Mouse (Mus musculus) small intestine, adult 2 months (tissue): ENCODE results near the gene Dock2. TPM values are rescaled to one million over a fixed set of nuclear protein-coding genes. Genes with fewer than 3 reads are reported as not detected.

ENCODE experiments used
- H3K27ac ChIP-seq: fragments of 200-500 bp; 2 replicates; pipeline ENCODE4 v1.5.1; 2012; ENCODE audit warnings: low read depth, low read length, control low read depth, inconsistent platforms; ENCODE audit not compliant: insufficient read depth
- H3K27me3 ChIP-seq: fragments of 200-500 bp; 2 replicates; pipeline ENCODE4 v1.6.1; 2012; ENCODE audit warnings: mild to moderate bottlenecking, moderate library complexity, low read length, inconsistent platforms; ENCODE audit not compliant: control insufficient read depth, insufficient read depth
- H3K36me3 ChIP-seq: fragments of 200-500 bp; 2 replicates; pipeline ENCODE4 v1.6.1; 2012; ENCODE audit warnings: mild to moderate bottlenecking, low read length, control low read depth, inconsistent platforms; ENCODE audit not compliant: control insufficient read depth, insufficient read depth
- H3K4me1 ChIP-seq: fragments of 200-500 bp; 2 replicates; pipeline ENCODE4 v1.6.1; 2012; ENCODE audit warnings: low read length, inconsistent platforms, mixed read lengths; ENCODE audit not compliant: control insufficient read depth, insufficient read depth, insufficient read length
- H3K4me3 ChIP-seq: fragments of 200-500 bp; 2 replicates; pipeline ENCODE4 v1.5.1; 2012; ENCODE audit warnings: low read depth, mild to moderate bottlenecking, control low read depth, inconsistent platforms, low read length, moderate library complexity
- CTCF ChIP-seq: fragments of 200-500 bp; IDR thresholded peaks from 2 replicates; pipeline ENCODE4 v1.5.1; 2012; ENCODE audit warnings: low read depth, mild to moderate bottlenecking, control low read depth, inconsistent platforms, low read length, moderate library complexity, mixed read lengths; ENCODE audit not compliant: insufficient replicate concordance, insufficient read length; ENCODE audit errors: extremely low read depth
- POLR2A ChIP-seq: fragments of 200-500 bp; IDR thresholded peaks from 2 replicates; pipeline ENCODE4 v1.6.1; 2012; ENCODE audit warnings: low read depth, mild to moderate bottlenecking, control low read depth, inconsistent platforms, low read length, moderate library complexity
- WGBS: fragments of 180-500 bp; shearing (Covaris S2); methylation state at CpG from one replicate; pipeline ENCODE4 v1.1.7; 2018; 5-methylcytosine and 5-hydroxymethylcytosine counted together
- polyA plus RNA-seq: library from polyadenylated mRNA; depleted of rRNA; stranded (reverse); fragments of >200 nt; gene quantifications from 2 replicates; pipeline ENCODE4 v1.2.3, GENCODE M21; 2012

The Dock2 gene
- polyA plus RNA-seq, 1 experiment, result 2.5 TPM

DNA sequence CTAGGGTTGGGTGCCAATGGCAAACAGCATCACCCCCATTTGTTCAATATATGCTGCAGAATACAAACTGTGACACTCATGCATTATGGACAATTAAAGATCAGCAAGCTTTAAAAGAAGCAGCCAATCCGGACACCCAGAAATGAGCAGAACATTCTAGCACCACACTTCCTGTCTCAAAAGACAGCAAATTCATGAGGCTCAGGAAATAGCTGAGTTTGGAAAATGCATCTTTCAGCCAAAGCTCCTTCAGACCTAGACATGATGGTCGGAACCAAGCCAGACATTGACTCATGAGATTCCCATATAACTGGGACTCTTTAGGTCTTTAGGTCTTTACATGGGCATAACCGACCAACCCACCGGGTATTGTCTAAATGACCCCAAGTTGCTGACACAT lies 6.2 kb downstream of the Dock2 start:
- WGBS, result 86% methylated on average over 4 of the region's 4 CpGs
- Histone ChIP-seq H3K36me3 (no peaks in the 10 kb centered on the region), H3K4me1 (0 out of 2 replicates have a peak, but pooled peaks cover 2% of the 10 kb centered on the region), H3K4me3 (no peak overlapping the region), H3K27ac (no peak overlapping the region), H3K27me3 (no peaks in the 10 kb centered on the region)
- TF ChIP-seq POLR2A (no peak), CTCF (no peak)

DNA sequence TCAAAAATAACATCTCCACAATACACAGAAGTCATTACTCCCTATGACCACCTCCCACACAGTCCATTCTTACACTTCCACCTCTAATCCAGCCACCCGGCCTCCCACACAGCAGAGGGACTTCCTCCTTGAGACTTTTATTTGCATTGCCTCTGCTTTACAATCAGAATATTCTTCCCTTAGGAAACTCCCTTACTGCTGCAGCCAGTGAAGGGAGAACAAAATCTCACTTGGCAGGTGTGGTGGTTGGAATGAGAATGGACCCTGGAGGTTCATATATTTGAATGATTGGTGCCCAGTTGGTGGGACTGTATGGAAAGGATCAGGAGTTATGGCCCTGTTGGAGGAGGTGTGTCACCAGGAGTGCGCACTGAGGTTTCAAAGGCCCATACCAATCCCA lies 7.6 kb downstream of the Dock2 start:
- no peak overlapping the region for H3K4me3 ChIP-seq
- 53% methylated on average over 2 of the region's 2 CpGs for WGBS
- TF ChIP-seq CTCF (no peak), POLR2A (no peak)
- no peak overlapping the region for H3K27ac ChIP-seq
- 0 out of 2 replicates have a peak, but pooled peaks cover 2% of the 10 kb centered on the region for H3K4me1 ChIP-seq
- no peaks in the 10 kb centered on the region for H3K27me3 ChIP-seq
- H3K36me3 ChIP-seq, result no peaks in the 10 kb centered on the region

DNA sequence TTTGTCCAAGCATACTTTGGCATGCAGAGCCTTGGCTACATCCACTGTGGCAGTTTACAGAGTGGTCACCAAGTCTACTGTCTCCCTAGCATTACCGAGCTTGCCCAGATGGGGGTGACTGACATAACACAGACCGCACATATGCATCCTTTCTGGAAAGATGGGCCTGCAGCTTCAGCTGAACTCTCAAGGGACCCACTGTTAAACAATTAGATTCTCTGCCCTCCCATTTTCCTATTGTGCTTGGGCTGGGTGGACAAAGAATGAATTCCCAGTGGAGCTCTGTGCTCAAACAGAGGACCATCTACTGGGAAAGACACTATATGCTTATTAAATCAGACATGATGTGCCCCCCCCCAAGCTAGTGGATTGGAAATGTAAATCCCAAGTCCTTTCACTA lies 9.1 kb downstream of the Dock2 start:
- WGBS, result 65% methylated on average over 2 of the region's 2 CpGs

DNA sequence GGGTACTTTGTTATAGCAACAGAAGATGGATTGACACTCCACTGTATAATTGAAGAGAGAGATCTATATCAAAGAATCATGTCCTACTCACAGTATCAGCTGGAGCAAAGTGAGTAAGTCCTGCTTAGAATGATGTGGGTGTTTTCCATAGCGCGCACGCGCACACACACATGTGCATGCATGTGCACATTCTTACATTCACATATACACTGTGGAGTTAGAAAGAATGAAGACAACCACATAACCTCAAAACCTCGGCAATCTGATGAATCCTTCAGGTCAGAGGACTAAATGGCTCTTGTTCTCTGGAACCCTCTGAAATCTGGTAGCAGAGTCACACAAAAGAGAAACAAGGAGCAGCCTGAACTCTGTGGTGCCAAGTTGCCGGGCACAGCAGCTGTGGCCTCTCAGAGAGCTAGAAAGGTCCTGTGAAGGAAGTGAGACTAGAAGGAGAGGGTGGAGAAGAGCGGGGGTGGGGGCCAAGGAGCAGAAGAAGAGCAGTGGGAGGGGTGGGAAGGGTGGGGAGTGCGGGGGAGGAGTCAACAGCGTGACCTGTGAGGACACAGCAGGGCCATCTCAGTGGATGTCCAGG lies 10.3 kb downstream of the Dock2 start:
- Histone ChIP-seq H3K27ac (no peak overlapping the region), H3K36me3 (no peaks in the 10 kb centered on the region), H3K4me3 (no peak overlapping the region), H3K4me1 (0 out of 2 replicates have a peak, but pooled peaks cover 2% of the 10 kb centered on the region), H3K27me3 (no peaks in the 10 kb centered on the region)
- 82% methylated on average over 9 of the region's 9 CpGs for WGBS
- TF ChIP-seq CTCF (no peak), POLR2A (no peak)

More for the DNA sequence above, 9.1 kb downstream of the Dock2 start:
- Histone ChIP-seq H3K27me3 (no peaks in the 10 kb centered on the region), H3K4me1 (0 out of 2 replicates have a peak, but pooled peaks cover 2% of the 10 kb centered on the region), H3K36me3 (no peaks in the 10 kb centered on the region), H3K4me3 (no peak overlapping the region), H3K27ac (no peak overlapping the region)
- TF ChIP-seq POLR2A (no peak), CTCF (no peak)

DNA sequence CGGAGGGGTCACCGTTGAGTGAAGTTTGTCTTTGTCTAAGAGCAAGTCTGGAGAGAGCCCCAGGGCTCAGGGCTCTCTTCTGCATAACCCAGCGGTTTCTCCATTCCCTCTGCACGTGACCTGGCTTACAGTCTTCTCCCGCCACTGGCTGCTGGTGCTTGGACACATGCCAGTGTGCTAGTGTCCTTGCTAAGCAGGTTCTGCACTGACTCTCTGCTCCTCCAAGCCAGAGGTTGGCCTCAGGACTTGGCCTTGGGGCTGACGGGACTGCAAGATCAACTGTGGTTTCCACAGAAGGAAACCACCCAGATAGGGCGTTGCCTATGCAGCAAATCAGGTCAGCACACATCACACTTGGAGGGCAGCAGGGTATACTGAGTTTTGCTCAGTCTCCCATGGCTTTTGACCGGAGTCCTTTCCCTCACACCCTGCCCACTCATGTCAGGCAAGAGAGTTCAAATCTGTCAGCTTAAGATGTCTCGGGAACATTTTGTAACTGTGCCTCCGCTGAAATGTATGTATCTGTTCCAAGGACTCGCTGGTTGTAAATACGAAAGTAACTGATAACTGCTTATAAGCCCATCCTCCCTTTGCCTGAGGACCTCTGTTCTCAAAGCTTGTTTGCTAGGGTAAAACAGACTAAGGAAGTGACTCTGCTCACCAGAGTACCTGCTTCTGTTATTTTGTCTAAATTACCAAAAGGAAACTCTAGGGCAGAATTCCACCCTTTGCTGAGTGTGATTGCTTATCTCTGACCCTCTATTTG lies 12.3 kb downstream of the Dock2 start:
- no peak for TF ChIP-seq CTCF
- peak; percentile 9; the same call in 1 of the 2 replicates for TF ChIP-seq POLR2A
- WGBS, result 41% methylated on average over 12 of the region's 12 CpGs
- Histone ChIP-seq H3K4me1 (0 out of 2 replicates have a peak, but pooled peaks cover 2% of the 10 kb centered on the region), H3K4me3 (peak overlapping the region; percentile 33), H3K27ac (peak overlapping the region; percentile 65), H3K27me3 (no peaks in the 10 kb centered on the region), H3K36me3 (no peaks in the 10 kb centered on the region)

DNA sequence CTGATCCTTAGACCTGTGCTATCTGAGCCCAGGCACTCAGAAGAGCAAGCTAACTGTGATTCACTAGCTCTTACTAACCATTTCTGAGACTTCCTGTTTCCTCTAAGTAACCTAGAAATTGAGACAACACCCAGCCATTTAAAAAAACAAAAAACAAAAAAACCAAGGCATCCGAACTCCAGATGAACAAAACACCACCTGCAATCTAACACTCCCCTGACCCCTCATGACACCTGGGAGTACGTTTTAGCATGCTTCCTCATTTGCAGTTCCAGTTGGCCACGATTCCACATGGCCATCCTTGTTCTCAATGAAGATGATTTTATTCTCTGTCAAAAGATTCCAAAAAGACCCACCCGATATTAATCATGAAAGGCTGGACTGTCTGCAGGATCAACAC lies 13.0 kb downstream of the Dock2 start:
- no peaks in the 10 kb centered on the region for H3K27me3 ChIP-seq
- no peaks in the 10 kb centered on the region for H3K36me3 ChIP-seq
- no peak for TF ChIP-seq CTCF
- TF ChIP-seq POLR2A, result no peak
- 56% methylated on average over 4 of the region's 4 CpGs for WGBS
- peak overlapping the region; percentile 65 for H3K27ac ChIP-seq
- H3K4me1 ChIP-seq, result 0 out of 2 replicates have a peak, but pooled peaks cover 1% of the 10 kb centered on the region
- H3K4me3 ChIP-seq, result no peak overlapping the region

DNA sequence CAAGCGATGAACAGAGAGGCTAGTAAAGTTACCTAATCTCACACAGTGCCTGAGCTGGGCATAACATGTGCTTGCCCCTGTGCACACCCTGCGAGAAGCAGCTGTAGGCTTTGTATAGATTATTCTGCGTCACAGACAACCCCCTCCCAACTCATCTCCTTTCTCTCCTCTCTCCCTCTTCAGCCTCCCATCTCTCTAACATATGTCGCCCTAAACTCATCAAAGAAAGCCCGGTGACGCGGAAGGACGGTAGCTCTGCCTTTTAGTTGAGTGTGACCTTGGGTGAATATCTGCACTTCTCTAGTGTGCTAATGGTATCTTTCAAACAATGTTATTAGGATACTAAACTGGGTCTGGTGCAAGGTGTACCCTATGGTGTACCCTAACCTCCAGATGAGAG lies 13.7 kb downstream of the Dock2 start:
- no peaks in the 10 kb centered on the region for H3K4me1 ChIP-seq
- 96% methylated on average over 8 of the region's 8 CpGs for WGBS
- H3K27ac ChIP-seq, result peak overlapping the region; percentile 50; the same call in 1 of the 2 replicates
- H3K27me3 ChIP-seq, result no peaks in the 10 kb centered on the region
- no peak for TF ChIP-seq CTCF
- TF ChIP-seq POLR2A, result no peak
- no peak overlapping the region for H3K4me3 ChIP-seq
- H3K36me3 ChIP-seq, result no peaks in the 10 kb centered on the region
